Mouse (Mus musculus) layer of hippocampus, adult 2 months (tissue): Measurements from ENCODE around the gene Gss. TPM values are rescaled to one million over a fixed set of nuclear protein-coding genes. Genes with fewer than 3 reads are reported as not detected.
"Not testable (repeated sequence)": the region's sequence is repeated elsewhere in the genome, so short reads cannot be mapped to it uniquely, and the experiment has no call there.

Experiments used
- DNase-seq, 2 experiments: peaks; one replicate each; pipeline ENCODE4 v3.0.0; 2022; ENCODE audit warnings: low spot score in 2 of 2
- H3K27ac ChIP-seq: fragments of 200-600 bp; 2 replicates; pipeline ENCODE4 v1.8.1; 2022
- H3K4me3 ChIP-seq: fragments of 200-600 bp; 2 replicates; pipeline ENCODE4 v1.8.1; 2022; ENCODE audit warnings: mild to moderate bottlenecking
- CTCF ChIP-seq: fragments of 200-600 bp; conservative IDR thresholded peaks from 2 replicates; pipeline ENCODE4 v1.8.1; 2022; ENCODE audit warnings: antibody characterized with exemption, mild to moderate bottlenecking, moderate library complexity
- total RNA-seq, 2 experiments: library from RNA; stranded (reverse); gene quantifications; 2 replicates each; pipeline ENCODE4 v1.2.3; 2021

The Gss gene
- total RNA-seq, 2 experiments from 2014 or later: 25.6 to 26.2 TPM

GRCm38 (mm10) chr2:155540822-155541458, 51.7 kb downstream of the Gss start:
- no peak for DNase-seq
- H3K4me3 ChIP-seq: no peak overlapping the region
- H3K27ac ChIP-seq: peak overlapping the region; percentile 3

GRCm38 (mm10) chr2:155539696-155540095, 52.9 kb downstream of the Gss start:
- H3K27ac ChIP-seq: no peak overlapping the region
- TF ChIP-seq CTCF: no peak
- DNase-seq: no peak
- H3K4me3 ChIP-seq: no peak overlapping the region

More at GRCm38 (mm10) chr2:155540822-155541458, 51.7 kb downstream of the Gss start:
- TF ChIP-seq CTCF: no peak

GRCm38 (mm10) chr2:155538463-155539057, 54.0 kb downstream of the Gss start:
- not testable (repeated sequence) for H3K27ac ChIP-seq, H3K4me3 ChIP-seq, DNase-seq

GRCm38 (mm10) chr2:155537761-155538462, 54.7 kb downstream of the Gss start:
- H3K27ac ChIP-seq: no peak overlapping the region

GRCm38 (mm10) chr2:155536292-155536691, 56.3 kb downstream of the Gss start:
- DNase-seq: no peak
- TF ChIP-seq CTCF: no peak
- H3K27ac ChIP-seq: no peak overlapping the region
- H3K4me3 ChIP-seq: no peak overlapping the region

More at GRCm38 (mm10) chr2:155537761-155538462, 54.7 kb downstream of the Gss start:
- H3K4me3 ChIP-seq: no peak overlapping the region
- peak; percentile 13; the same call in 1 of the 2 replicates for TF ChIP-seq CTCF
- DNase-seq: no peak

- no peak for DNase-seq
- H3K27ac ChIP-seq: no peak overlapping the region
- TF ChIP-seq CTCF: no peak
- H3K4me3 ChIP-seq: no peak overlapping the region
These were observed 65.2 kb downstream of the Gss start for GRCm38 (mm10) chr2:155527367-155527766.

GRCm38 (mm10) chr2:155524378-155524777, 68.2 kb downstream of the Gss start:
- DNase-seq: no peak
- H3K27ac ChIP-seq: no peak overlapping the region
- TF ChIP-seq CTCF: no peak
- no peak overlapping the region for H3K4me3 ChIP-seq

GRCm38 (mm10) chr2:155523706-155524105, 68.9 kb downstream of the Gss start:
- no peak overlapping the region for H3K27ac ChIP-seq
- DNase-seq: no peak

GRCm38 (mm10) chr2:155518531-155519270, 73.9 kb downstream of the Gss start:
- TF ChIP-seq CTCF: no peak
- Histone ChIP-seq H3K27ac (peak overlapping the region; percentile 93), H3K4me3 (peak overlapping the region; percentile 80)
- no peak for DNase-seq

More at GRCm38 (mm10) chr2:155523706-155524105, 68.9 kb downstream of the Gss start:
- no peak overlapping the region for H3K4me3 ChIP-seq
- no peak for TF ChIP-seq CTCF

- peak; percentile 93 for TF ChIP-seq CTCF
- peak within 1 kb of the TSS; percentile 93 for H3K27ac ChIP-seq
These were observed 74.9 kb downstream of the Gss start, which contains the start of the genes Acss2 and Ggt7 for GRCm38 (mm10) chr2:155517455-155518423. Gene Acss2 (plus strand): TSS chr2:155517948. Gene Ggt7 (minus strand): TSS chr2:155518237.

GRCm38 (mm10) chr2:155515941-155516340, 76.7 kb downstream of the Gss start:
- peak; percentile 75 to 82 for DNase-seq
- TF ChIP-seq CTCF: peak; percentile 100

More at GRCm38 (mm10) chr2:155517455-155518423, 74.9 kb downstream of the Gss start, which contains the start of the genes Acss2 and Ggt7:
- H3K4me3 ChIP-seq: peak within 1 kb of the TSS; percentile 80
- DNase-seq: peak; percentile 97 to 99

GRCm38 (mm10) chr2:155514666-155515065, 77.9 kb downstream of the Gss start:
- DNase-seq: peak; percentile 87 to 88
- peak; percentile 72 for TF ChIP-seq CTCF
- H3K27ac ChIP-seq: peak overlapping the region; percentile 99
- H3K4me3 ChIP-seq: peak overlapping the region; percentile 82

More at GRCm38 (mm10) chr2:155515941-155516340, 76.7 kb downstream of the Gss start:
- Histone ChIP-seq H3K4me3 (no peak overlapping the region), H3K27ac (no peak overlapping the region)
